Mouse (Mus musculus) thymus, postnatal 4 days (tissue): Measurements from ENCODE around the gene Ppox.
"Not testable (repeated sequence)": the region's sequence is repeated elsewhere in the genome, so short reads cannot be mapped to it uniquely, and the experiment has no call there.

Experiments used
- DNase-seq: peaks from one replicate; pipeline ENCODE4 v3.0.0; 2021

The Ppox gene

DNA sequence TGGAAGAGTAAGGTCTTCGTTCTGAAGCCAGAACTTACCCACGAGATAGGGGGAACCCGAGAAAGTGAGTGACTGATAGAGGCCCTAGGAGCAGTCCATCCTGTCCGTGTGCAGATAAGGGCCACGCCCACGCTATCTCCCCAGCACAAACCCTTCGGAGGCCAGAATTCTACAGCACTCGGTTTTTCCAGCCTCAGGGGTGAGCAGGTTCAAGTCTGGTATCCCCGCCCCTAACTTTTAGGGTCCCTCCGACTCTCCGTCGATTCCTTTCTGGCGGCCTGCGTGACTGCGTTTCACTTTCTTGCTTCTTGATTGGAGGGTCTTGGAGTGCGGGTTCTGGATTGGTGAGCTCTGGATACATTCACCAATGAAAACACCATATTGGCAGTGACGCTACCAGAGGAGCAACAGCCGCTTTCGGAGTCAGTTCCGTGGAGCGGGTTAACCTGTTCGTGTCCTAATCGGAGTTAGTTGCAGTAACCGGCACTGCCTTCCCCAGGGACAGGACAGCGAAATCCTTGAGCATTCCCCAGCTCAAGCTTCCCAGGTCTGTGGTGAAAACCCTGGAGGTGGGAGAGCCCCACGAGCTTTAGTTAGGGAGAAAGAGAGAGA, at the start of gene Ppox:
Gene Ppox, minus strand, starts transcription at position 271 of the 612 bp plus-strand sequence.
- DNase-seq: peak; percentile 81

DNA sequence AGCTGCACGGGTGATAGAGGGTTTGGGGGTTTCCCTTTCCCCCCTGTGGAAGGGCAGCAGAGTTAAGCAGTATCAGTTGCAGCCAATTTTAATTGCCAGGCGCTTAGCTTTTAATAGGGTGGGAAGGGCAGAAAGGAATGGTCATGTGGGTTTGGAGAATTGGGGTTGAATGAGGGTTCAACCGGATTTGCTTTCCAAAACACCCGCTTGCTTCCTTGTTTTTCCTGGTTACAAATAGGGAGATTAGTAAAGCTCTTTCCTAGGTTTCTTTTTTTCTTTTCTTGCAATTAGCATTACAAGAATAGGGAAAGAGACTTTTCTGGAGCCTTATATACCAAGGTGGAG, 49.2 kb upstream of the Ppox start:
- no peak for DNase-seq

DNA sequence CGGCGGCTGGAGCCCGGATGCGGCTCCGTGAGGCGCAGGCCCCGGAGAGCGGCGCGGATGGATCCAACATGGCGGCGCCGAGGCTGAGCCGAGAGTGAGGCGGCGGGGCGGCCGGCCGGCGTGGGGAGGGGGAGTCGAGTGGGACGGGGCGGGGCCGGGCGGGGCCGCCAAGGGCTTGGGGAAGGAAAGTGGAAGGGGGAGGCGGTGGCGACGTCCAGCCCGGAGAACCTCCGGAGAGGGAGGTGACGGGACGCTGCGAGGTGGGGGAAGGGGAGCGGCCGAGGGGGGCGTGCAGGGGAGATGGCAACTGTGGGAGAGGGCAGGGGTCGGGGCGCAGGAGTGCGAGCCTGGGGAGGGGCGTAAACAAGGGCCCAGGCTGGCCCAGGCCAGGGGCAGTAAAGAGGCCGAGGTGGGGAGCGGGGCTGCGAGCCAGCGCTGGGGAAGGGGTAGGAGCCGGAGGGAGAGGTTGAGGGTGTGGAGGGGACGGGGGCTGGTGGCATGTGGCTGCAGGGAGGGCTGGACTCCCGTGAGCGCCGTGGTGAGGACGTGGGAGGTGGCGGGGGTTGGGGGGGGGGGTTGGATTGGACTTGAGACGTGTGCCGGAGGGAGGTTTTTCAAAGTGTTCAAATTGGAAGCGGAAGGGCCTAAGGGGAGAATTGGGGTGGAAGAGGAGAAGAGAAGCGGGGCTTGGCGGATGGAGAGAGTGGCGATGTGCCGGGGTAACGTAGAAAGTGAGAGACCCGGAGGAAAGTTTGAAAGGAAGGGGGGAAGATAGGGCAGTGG, 48.6 kb upstream of the Ppox start:
- DNase-seq: peak; percentile 89

DNA sequence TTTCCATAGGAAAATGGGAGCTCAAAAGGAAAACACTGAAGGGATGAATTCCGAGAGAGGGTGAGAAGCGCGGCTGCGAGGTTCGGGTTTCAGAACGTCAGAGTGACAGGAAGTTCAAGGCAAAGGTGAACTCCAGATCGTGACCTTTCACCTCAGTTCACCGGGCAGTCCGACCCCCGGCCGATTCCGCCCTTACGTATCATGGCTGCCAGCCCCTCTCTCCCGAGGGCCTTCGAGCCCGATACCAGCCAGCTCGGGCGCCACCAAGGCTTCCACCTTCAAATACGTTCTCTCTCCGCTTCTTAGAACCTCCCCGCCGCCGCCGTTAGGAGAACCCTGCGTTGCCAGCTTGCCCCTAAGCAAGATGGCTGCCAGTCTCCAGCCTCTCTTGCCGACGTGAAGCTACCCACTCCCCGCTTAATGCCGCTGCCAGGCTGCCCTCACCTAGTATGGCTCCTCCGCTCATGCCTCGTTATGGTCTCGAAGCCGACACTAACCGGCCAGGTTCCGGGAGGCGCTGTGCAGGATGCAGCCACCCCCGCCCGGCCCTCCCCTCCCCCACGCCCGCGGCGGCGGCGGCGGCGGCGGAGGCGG, 48.0 kb upstream of the Ppox start, which contains the start of gene Dedd:
Gene Dedd, plus strand, starts transcription at position 307 of the 594 bp plus-strand sequence.
- DNase-seq: peak; percentile 90

DNA sequence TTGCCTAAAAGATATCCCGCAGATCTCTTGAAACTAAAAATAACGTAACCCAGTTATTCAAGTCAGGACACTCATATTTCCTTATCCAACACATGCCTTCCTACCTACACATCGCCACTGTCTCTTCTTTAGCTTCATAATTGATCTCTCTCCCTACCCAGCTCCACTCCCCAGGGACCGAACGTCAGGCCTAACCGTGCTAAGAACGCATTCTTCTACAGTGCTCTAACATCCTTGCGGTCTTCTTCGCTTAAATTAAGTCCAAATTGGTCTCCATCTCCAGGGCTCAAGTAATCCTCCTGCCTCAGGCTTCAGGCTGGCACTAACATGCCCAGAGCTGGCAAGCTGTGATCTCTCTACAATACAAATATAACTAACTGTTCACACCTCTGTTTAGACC, 47.3 kb upstream of the Ppox start:
- peak; percentile 17 for DNase-seq

DNA sequence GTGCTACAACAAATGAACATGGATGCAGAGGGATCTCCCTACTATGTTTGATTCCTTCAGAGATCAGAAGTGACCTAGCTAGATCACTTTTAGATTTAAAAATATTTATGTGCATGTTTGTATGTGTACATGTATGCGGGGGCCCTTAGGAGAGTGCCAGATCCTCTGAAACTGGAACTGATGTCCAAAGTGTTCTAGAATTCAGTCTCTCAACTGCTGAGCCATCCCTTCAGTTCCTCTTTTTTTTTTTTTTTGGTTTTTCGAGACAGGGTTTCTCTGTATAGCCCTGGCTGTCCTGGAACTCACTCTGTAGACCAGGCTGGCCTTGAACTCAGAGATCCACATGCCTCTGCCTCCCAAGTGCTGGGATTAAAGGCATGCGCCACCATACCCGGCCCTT, 45.6 kb upstream of the Ppox start:
- DNase-seq: not testable (repeated sequence)

DNA sequence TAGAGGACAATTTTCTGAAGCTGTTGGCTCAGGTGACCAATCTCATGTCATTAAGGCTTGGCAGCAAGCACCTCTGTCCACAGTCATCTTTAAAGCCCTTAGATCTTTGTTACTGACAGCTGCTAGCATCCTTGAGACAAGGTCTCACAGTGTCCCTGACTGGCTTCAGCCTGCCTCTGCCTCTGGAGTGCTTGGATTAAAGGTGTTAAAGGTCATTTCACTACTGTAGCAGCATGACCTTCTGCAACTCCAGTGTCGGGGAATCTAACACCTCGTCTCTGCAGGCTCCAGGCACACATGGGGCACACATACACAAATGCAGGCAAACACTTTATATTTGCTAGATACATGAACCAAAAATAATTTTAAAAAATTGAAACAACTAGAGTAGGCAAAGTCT, 44.6 kb upstream of the Ppox start:
- DNase-seq: no peak

DNA sequence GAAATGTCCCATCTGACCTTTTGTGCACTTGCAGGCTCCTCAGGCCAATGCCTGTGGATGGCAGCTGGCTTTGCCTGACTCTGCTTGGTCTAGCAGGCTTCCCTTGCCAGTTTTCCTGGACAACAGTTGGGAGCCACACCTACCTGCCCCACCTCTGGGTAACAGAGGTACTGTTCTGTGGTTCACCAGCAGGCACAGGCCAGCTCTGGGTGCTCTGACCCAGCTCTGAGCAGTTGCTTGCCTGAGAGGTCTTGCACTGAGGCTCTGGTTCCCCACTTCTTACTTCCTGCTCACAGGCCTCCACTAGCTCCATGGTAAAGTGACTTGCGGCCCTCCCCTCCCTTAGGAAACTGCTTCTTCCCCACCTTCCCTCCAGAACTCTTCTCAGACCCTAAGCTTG, 41.0 kb upstream of the Ppox start:
- DNase-seq: no peak

DNA sequence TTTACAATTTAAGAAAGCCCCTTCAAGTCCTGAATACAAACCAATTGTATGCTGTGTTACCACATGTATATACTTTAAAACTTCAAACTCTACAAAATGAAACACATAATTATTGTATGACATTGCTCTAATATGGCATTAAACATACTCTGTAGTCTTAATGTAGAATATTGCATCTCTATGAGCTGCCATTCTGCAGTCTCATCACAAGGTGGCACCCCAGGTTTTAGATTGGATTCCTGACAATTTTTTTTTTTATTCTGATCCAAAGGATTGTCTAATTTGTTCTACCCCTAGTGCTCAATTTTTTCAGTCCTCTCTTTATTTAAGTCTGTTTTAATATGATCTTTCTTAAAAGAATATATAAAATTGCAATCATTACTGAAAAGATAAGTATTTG, 40.4 kb upstream of the Ppox start:
- peak; percentile 54 for DNase-seq

DNA sequence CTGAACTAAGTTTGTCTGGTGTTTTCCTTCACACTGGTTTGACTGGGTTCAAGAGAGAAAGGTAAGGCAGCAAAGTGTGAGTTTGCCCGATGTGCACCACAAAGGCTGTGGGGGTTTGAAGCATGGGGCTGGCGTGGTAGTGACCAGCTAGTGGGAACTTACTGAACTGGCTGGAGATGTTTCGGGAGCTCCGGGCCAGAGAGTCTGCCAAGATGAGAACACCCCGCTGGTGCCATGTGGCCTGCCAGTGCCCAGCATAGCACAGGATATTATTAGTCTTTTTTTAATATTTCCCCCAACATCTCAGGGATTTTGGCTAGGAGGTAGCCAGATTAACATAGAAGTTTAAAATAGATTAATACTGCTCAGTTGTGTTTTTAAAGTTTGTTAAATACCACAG, 39.2 kb upstream of the Ppox start:
- DNase-seq: no peak

DNA sequence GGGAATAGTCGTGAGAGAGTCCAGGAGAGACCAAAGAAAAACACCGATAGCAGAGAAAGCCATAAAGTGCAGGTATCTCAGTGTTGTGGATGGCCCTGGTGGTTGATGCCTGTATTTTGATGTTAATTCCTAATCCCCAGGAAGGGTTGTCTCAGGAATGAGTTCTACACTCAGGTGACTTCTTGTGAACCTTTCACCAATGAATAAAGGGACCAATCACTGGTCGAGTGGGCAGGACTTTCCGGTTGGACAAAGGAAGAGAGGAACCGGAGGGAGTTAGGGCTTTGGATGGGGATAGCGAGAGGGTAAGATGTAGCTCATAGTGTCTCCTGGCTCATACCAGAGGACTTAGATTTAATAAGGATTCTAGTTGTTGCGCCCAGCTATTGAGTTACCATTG, 38.8 kb upstream of the Ppox start:
- no peak for DNase-seq

DNA sequence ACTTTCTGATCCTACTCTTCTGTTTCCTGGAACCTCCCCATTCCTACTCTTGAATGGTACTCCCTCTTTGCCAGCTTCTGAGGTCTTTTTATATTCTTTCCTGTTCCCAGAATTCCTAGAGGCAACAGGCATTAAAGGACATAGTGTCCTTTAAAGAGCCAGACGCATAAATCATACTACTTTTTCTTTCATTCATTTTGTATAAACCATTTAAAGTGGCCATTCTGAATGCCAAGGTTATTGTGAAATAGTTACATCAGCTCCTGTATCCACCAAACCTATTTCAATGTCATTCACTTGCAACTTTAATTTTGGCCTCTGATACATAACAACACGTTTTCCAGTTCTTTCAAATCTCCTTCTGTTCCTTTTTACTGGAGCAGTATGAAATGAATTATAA, 28.3 kb upstream of the Ppox start:
- DNase-seq: no peak

DNA sequence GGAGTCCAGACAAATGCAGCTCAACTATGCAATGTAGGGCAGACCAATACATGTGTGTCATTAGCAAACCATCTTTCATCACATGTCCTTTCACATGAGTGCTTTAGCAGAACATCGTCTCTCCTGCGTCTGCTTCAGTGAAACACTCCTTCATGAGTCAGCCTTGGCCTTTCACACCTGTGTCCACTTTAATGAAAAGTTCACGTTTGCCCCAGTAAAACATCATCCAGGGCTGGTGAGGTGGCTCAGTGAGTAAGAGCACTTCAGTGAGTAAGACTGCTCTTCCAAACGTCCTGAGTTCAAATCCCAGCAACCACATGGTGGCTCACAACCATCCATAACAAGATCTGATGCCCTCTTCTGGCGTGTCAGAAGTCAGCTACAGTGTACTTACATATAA, 25.2 kb upstream of the Ppox start:
- DNase-seq: not testable (repeated sequence)

DNA sequence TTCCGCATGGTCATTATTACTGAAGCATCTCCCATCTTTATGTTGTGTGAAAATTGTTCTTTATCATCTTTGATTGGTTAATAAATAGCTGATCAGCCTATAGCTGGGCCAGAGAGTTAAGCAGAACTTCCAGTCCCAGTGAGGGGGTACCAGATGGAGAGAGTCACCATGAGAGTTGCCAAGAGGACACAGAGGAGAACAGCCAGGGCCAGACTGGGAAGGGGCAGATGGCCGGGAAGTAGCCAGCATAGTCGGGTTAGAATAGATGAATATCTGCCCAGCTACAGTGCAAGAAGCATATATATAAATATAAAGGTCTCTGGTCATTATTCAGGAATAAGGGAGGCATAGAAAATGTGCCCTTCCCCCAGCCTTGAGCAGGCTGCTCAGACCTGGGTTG, 17.2 kb upstream of the Ppox start:
- no peak for DNase-seq

DNA sequence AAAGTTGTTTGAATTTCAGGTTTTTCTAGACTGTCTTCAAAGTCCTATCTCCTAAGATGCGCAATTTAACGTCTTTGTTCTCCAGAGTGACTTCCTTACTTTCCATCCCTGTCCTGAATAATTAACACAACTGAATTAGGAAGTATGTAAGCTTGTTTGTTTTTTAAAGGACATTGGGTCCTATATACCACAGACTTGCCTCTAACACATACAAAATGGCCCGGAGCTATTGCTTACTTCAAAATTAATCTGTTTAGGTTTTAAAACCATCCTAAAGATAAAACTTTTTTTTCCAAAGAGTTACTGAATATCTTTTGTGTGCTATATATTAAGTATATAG, 14.0 kb upstream of the Ppox start:
- no peak for DNase-seq

DNA sequence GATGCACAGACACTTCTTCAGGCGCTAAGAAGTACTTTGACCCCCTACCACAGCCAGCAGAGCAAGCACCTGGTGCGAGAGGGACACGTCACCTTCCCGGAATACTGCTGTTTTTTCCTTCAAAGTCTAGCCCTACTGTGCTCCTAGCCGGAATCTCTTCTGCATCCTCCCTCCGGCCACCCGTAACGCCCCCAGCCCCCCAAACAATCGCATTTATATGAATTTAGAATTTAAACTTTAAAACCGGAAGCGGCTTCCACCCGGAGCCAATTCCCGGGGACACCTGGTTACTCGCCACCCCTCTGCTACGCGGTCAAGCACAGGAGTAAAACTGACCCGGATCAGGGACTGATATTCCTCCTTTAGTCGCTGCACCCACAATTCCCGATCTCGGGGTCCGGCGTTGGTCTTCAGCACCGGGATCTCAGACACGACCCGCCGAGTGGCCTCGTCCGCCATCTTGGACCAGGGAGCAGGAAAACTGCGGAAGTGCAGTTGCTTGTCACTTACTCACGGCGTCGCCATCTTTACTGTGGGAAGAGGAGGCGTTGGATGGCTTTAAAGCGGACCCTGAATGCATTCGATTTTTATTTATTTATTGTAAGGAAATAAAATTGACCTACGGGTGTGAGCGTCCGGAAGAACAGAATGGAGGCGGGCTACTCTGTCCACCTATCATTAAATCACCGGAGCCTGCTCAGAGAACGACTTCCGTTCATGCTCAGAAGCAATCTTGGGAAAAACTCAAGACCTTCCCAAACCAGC, 13.5 kb upstream of the Ppox start, which contains the start of gene Ufc1:
Gene Ufc1, minus strand, starts transcription at position 727 of the 765 bp plus-strand sequence.
- peak; percentile 84 for DNase-seq

DNA sequence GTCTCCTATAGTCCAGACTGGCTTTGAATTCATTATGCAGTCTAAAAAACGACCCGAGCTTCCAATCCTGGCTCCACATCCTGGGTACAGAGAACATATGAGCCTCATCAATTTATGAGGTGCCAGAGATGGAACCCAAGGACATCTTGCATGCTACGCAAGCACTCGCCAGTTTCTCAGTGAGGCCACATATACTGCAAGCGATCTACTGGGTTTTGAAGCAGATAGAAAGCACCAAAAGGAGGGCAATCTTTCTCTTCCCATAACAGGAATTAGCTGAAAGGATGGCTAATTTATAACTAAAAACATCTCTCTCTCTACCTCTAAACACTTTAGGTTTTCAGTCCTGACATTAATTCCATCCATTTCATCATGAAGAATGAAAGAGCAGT, 12.9 kb upstream of the Ppox start:
- DNase-seq: no peak

DNA sequence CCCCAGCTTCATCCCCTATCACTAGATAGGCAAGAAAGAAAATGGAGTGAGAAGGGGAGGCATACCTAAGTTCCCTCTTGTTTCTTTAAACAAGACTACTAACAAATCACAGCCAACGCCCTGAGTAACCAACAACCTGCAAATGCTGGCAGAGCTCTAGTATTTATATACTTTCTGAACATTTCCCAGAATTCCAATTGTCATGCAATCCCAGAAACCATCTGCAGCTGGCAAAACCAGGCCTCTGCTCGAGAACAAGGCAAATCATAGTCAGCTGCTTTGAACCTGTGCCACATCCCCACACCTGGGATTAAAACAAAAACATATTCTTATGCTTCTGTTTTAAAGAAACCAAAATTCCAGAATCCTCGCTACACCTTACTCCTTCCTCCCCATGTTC, 12.4 kb upstream of the Ppox start:
- DNase-seq: no peak

DNA sequence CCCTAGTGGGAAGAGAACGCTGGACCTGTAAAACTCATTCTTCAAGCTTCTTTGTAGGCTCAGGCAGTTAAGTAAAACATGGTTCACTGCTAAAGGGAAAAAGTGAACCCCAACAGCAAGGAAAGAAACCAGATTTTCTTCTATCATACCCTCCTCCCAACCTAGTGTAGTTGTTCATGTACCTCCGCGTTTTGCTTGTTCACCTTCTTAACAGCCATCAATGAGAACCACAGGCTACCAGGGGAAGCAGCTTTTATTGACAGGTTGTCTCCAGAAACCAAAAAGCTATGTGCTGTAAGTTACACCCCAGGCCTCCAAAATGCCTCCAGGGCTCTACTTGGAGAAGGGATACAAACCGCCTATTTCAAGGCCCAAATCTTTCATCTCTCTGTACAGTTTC, 7.3 kb upstream of the Ppox start:
- no peak for DNase-seq

DNA sequence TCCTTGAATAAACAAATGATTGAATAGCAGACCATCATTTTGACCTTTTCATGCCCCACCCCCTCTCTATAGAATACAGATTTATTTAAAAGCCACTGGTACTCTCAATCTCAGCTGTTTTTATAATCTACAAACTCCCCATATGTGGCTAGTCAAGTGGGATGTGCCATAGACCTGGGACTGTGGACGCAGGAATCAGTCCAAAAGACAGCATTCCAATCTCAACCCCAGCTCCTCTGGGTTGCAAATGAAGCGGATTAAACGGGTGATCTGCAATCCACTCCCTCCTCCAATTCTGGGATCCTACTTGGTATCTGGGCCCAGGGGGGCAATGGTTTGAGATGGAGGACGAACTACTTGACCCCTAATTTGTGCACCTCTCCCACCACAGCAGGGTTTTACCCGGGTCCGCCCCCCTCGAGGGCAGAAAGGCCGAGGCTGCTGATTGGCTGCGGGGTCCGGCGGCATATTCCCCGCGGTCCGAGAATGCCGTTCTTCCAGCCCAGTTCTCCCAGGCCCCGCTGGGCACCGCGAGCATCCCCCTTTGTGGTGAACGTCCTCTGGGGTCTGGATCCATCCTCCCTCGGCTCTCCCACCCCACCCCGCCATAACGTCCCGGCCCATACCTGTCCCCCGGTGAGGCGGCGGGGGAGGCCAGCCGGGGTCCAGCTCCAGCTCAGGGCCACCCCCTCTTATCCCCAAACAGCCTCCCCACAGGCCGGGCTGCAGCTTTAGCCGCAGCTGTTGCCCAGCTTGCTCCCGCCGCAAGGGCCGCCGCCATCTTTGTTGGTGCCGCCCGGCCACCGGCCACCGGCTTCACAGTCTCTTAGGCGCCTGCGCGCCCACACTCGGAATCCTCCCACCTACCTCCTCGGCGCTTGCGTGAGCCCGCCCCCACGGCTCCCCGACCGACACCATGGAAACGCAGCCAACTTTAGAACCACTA, 6.4 kb upstream of the Ppox start, which contains the start of gene Usp21:
Gene Usp21, minus strand, starts transcription at position 856 of the 946 bp plus-strand sequence.
- DNase-seq: peak; percentile 95

DNA sequence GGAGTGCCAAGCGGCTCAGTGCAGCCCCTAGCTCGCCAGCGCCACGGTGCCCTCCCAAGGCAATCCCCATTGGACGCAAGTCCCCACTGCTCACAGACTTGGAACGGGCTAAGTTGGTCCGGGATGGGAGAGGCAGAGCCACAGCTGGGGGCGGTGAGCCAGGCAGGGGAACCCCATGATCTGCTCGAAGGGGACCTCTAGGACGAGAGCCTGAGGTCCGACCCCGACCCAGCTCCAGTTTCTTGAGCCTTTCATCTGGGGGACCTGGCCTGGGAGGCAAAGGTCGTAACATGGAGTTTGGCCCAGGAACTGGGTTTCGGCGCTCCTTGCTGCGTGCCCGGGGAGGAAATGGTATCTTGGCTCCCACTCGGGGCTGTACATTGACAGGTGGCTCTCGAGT, 5.5 kb upstream of the Ppox start:
- no peak for DNase-seq
